Mouse (Mus musculus): ENCODE data around the gene Cpn2. TPM values are rescaled to one million over a fixed set of nuclear protein-coding genes. Genes with fewer than 3 reads are reported as not detected.

Cpn2 gene
- polyA plus RNA-seq, 1 experiment from 2014 or later, result 0.26 TPM

GRCm38 (mm10) chr16:30236091-30236699 is 31.1 kb downstream of the Cpn2 start:
- peak overlapping the region; percentile 75 for H3K9ac ChIP-seq (ENCODE audit: low read length)
- WGBS, result 1% methylated on average over 33 of the region's 33 CpGs
- ATAC-seq (ENCODE audit: insufficient read depth, low FRiP score), result peak; percentile 86
- peak overlapping the region; percentile 83 for H3K4me2 ChIP-seq (ENCODE audit: low read depth, low read length)
- no peaks in the 10 kb centered on the region for H3K27me3 ChIP-seq (ENCODE audit: control insufficient read depth, insufficient read depth, low read length)
- peaks cover 3% of the 10 kb centered on the region; the same call in 1 of the 2 replicates for H3K9me3 ChIP-seq (replicated peaks; ENCODE audit: control insufficient read depth, low read length)
- H3K36me3 ChIP-seq (ENCODE audit: control insufficient read depth, insufficient read depth, low read length), result no peaks in the 10 kb centered on the region
- peak overlapping the region; percentile 73 for H3K27ac ChIP-seq (ENCODE audit: low read length)
- peak overlapping the region; percentile 49 for H3K4me3 ChIP-seq (replicated peaks; ENCODE audit: low read length)
- peaks cover 20% of the 10 kb centered on the region for H3K4me1 ChIP-seq (ENCODE audit: control insufficient read depth, insufficient read depth, low read length)

DNA sequence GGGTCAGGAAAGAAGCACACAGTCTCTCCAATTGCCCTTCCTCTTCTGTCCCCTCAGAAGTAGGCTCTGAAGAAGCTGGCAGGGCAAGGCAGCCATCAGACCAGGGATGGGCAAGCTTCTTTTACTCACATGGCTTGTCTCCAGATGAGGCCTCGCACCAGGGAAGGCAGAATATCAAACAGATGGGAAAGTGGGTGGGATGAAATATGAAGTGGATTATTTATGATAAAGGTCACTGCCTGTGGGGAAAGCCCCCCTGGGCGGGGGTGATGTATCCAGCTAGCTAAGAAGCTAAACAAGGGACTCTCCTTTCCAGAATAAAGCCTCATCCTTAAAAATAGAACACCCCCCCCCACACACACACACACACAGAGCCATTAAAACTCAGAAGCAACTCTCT is 31.7 kb downstream of the Cpn2 start:
- Histone ChIP-seq H3K9me3 (replicated peaks; ENCODE audit: control insufficient read depth, low read length) (no peaks in the 10 kb centered on the region), H3K27ac (ENCODE audit: low read length) (peak overlapping the region; percentile 73), H3K4me2 (ENCODE audit: low read depth, low read length) (peak overlapping the region; percentile 83), H3K9ac (ENCODE audit: low read length) (peak overlapping the region; percentile 1; the same call in 1 of the 2 replicates), H3K36me3 (ENCODE audit: control insufficient read depth, insufficient read depth, low read length) (no peaks in the 10 kb centered on the region), H3K27me3 (ENCODE audit: control insufficient read depth, insufficient read depth, low read length) (no peaks in the 10 kb centered on the region), H3K4me1 (ENCODE audit: control insufficient read depth, insufficient read depth, low read length) (peaks cover 20% of the 10 kb centered on the region), H3K4me3 (replicated peaks; ENCODE audit: low read length) (no peak overlapping the region)
- no peak for ATAC-seq (ENCODE audit: insufficient read depth, low FRiP score)
- 36% methylated on average over 2 of the region's 2 CpGs for WGBS

- no peak for ATAC-seq (ENCODE audit: insufficient read depth, low FRiP score)
- 61% methylated on average over 12 of the region's 12 CpGs for WGBS
- H3K9me3 ChIP-seq (replicated peaks; ENCODE audit: control insufficient read depth, low read length), result no peaks in the 10 kb centered on the region
- no peak overlapping the region for H3K4me2 ChIP-seq (ENCODE audit: low read depth, low read length)
- no peak overlapping the region for H3K4me3 ChIP-seq (replicated peaks; ENCODE audit: low read length)
- H3K4me1 ChIP-seq (ENCODE audit: control insufficient read depth, insufficient read depth, low read length), result peaks cover 20% of the 10 kb centered on the region
- H3K9ac ChIP-seq (ENCODE audit: low read length), result peak overlapping the region; percentile 8; the same call in 1 of the 2 replicates
- no peak overlapping the region for H3K27ac ChIP-seq (ENCODE audit: low read length)
- H3K27me3 ChIP-seq (ENCODE audit: control insufficient read depth, insufficient read depth, low read length), result no peaks in the 10 kb centered on the region
- no peaks in the 10 kb centered on the region for H3K36me3 ChIP-seq (ENCODE audit: control insufficient read depth, insufficient read depth, low read length)
Observed at GRCm38 (mm10) chr16:30234636-30235546, 32.4 kb downstream of the Cpn2 start.

DNA sequence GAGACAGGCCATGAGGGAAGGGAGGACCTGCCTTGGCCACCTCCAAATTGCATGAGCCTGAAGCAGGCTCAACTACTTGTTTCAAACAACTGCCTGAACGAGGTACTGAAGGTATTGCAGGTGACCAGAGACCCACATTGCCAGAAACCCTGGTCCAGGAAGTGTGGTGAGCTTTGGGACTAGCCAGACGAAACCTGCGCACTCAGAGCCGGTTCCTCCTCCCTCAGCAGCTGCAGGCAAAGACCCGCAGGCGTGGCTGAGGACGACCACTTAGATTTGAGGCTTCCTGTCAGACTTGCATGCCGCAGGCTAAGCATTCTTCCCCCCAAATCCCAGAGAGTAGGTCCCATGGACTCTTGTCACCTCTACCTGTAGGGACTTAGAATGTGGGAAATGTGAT is 33.2 kb downstream of the Cpn2 start:
- Histone ChIP-seq H3K9ac (ENCODE audit: low read length) (no peak overlapping the region), H3K27me3 (ENCODE audit: control insufficient read depth, insufficient read depth, low read length) (no peaks in the 10 kb centered on the region), H3K9me3 (replicated peaks; ENCODE audit: control insufficient read depth, low read length) (no peaks in the 10 kb centered on the region), H3K27ac (ENCODE audit: low read length) (no peak overlapping the region), H3K4me3 (replicated peaks; ENCODE audit: low read length) (no peak overlapping the region), H3K4me1 (ENCODE audit: control insufficient read depth, insufficient read depth, low read length) (peaks cover 20% of the 10 kb centered on the region), H3K4me2 (ENCODE audit: low read depth, low read length) (no peak overlapping the region), H3K36me3 (ENCODE audit: control insufficient read depth, insufficient read depth, low read length) (no peaks in the 10 kb centered on the region)
- WGBS, result 53% methylated on average over 8 of the region's 8 CpGs
- no peak for ATAC-seq (ENCODE audit: insufficient read depth, low FRiP score)

DNA sequence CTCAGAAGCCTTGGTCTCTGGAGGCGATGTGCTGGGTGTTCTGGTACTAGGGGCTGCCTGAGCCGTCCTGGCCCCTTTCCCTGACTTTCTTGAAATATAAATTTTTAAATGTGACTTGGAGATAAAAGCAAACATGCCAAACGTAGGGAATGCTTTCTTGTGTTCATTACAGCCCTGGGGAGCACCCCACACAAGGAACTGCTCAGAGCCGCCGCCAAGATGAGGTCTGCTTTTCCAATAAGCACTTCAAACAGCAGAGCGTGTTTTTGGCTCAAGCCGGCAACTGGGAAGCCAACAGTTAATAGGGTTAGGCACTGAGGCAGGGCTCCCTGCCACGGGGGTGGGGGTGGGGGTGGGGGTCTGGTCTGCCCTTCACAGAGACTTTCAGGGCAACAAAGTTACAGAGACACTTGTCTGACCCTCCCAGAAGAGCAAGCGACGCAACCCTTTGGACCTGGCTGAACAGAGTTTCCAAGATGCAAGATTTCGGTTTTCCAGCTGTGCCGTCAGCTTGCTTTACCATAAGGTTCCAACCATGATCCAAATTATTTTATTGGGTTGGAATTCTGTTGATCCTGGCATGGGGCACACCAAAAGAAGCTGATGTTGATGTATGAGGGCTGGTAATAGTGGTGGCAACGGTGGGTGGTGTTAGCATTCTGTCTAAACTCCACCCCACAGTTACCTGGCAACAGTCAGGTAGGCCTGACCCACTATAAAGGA is 35.3 kb downstream of the Cpn2 start:
- Histone ChIP-seq H3K36me3 (ENCODE audit: control insufficient read depth, insufficient read depth, low read length) (no peaks in the 10 kb centered on the region), H3K9me3 (replicated peaks; ENCODE audit: control insufficient read depth, low read length) (no peaks in the 10 kb centered on the region), H3K4me3 (replicated peaks; ENCODE audit: low read length) (no peak overlapping the region), H3K27me3 (ENCODE audit: control insufficient read depth, insufficient read depth, low read length) (no peaks in the 10 kb centered on the region), H3K4me1 (ENCODE audit: control insufficient read depth, insufficient read depth, low read length) (peaks cover 20% of the 10 kb centered on the region), H3K27ac (ENCODE audit: low read length) (no peak overlapping the region), H3K4me2 (ENCODE audit: low read depth, low read length) (0 out of 2 replicates have a peak overlapping the region, but pooled peaks have one; percentile 15), H3K9ac (ENCODE audit: low read length) (no peak overlapping the region)
- WGBS, result 32% methylated on average over 13 of the region's 13 CpGs
- ATAC-seq (ENCODE audit: insufficient read depth, low FRiP score), result peak; percentile 11; the same call in 1 of the 2 replicates

- 32% methylated on average over 7 of the region's 7 CpGs for WGBS
- Histone ChIP-seq H3K4me1 (ENCODE audit: control insufficient read depth, insufficient read depth, low read length) (peaks cover 7% of the 10 kb centered on the region; the same call in 1 of the 2 replicates), H3K9me3 (replicated peaks; ENCODE audit: control insufficient read depth, low read length) (no peaks in the 10 kb centered on the region), H3K36me3 (ENCODE audit: control insufficient read depth, insufficient read depth, low read length) (no peaks in the 10 kb centered on the region), H3K27ac (ENCODE audit: low read length) (no peak overlapping the region), H3K9ac (ENCODE audit: low read length) (no peak overlapping the region), H3K4me2 (ENCODE audit: low read depth, low read length) (no peak overlapping the region), H3K4me3 (replicated peaks; ENCODE audit: low read length) (no peak overlapping the region), H3K27me3 (ENCODE audit: control insufficient read depth, insufficient read depth, low read length) (no peaks in the 10 kb centered on the region)
- ATAC-seq (ENCODE audit: insufficient read depth, low FRiP score), result no peak; the same call in 1 of the 2 replicates
Observed at GRCm38 (mm10) chr16:30227352-30227751, 39.9 kb downstream of the Cpn2 start.

DNA sequence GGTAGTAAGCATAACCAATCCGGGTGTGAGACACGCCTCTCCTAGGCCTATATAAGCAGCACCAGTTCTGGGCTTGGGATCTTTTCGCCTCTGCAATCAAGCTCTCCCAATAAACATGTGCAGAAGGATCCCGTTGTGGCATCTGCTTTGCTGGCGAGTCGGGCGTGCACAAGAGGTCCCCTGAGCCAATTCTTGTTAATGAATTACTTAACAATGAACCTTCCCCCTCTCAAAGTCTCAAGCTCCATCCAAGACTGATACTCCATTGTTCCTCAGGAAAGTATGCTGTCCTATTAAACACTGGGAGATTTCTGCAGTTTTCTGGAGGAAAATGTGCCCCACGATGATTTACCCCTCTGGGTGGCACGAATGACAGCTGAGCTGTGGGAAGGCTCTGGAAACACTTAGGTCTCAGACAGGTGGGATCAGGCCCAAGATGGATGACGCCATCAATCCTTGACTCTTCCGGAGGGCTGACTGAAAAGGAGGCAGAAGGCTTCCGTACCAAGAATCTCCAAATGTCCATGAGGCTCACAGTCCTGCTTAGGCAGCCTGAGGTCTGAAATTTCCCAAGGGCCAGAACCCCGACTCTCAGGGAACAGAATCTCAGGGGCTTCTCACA is 46.0 kb downstream of the Cpn2 start:
- Histone ChIP-seq H3K9ac (ENCODE audit: low read length) (no peak overlapping the region), H3K4me1 (ENCODE audit: control insufficient read depth, insufficient read depth, low read length) (no peaks in the 10 kb centered on the region), H3K36me3 (ENCODE audit: control insufficient read depth, insufficient read depth, low read length) (no peaks in the 10 kb centered on the region), H3K9me3 (replicated peaks; ENCODE audit: control insufficient read depth, low read length) (no peaks in the 10 kb centered on the region), H3K27me3 (ENCODE audit: control insufficient read depth, insufficient read depth, low read length) (no peaks in the 10 kb centered on the region), H3K27ac (ENCODE audit: low read length) (no peak overlapping the region), H3K4me3 (replicated peaks; ENCODE audit: low read length) (no peak overlapping the region), H3K4me2 (ENCODE audit: low read depth, low read length) (no peak overlapping the region)
- 59% methylated on average over 11 of the region's 13 CpGs for WGBS
- ATAC-seq (ENCODE audit: insufficient read depth, low FRiP score), result no peak; the same call in 1 of the 2 replicates

- H3K4me2 ChIP-seq (ENCODE audit: low read depth, low read length), result no peak overlapping the region
- H3K36me3 ChIP-seq (ENCODE audit: control insufficient read depth, insufficient read depth, low read length), result no peaks in the 10 kb centered on the region
- H3K9me3 ChIP-seq (replicated peaks; ENCODE audit: control insufficient read depth, low read length), result no peaks in the 10 kb centered on the region
- no peak for ATAC-seq (ENCODE audit: insufficient read depth, low FRiP score)
- H3K4me1 ChIP-seq (ENCODE audit: control insufficient read depth, insufficient read depth, low read length), result no peaks in the 10 kb centered on the region
- H3K4me3 ChIP-seq (replicated peaks; ENCODE audit: low read length), result no peak overlapping the region
- H3K27me3 ChIP-seq (ENCODE audit: control insufficient read depth, insufficient read depth, low read length), result no peaks in the 10 kb centered on the region
- 31% methylated on average over 2 of the region's 2 CpGs for WGBS
- no peak overlapping the region for H3K27ac ChIP-seq (ENCODE audit: low read length)
- H3K9ac ChIP-seq (ENCODE audit: low read length), result no peak overlapping the region
Observed at GRCm38 (mm10) chr16:30215811-30216210, 51.5 kb downstream of the Cpn2 start.
